Mouse (Mus musculus): Measurements from ENCODE around the gene Cd300ld2.
"Not testable (repeated sequence)": the region's sequence is repeated elsewhere in the genome, so short reads cannot be mapped to it uniquely, and the experiment has no call there.

The Cd300ld2 gene
- long read RNA-seq, experiment 1: 0 reads
- long read RNA-seq, experiment 2: 0 reads

DNA sequence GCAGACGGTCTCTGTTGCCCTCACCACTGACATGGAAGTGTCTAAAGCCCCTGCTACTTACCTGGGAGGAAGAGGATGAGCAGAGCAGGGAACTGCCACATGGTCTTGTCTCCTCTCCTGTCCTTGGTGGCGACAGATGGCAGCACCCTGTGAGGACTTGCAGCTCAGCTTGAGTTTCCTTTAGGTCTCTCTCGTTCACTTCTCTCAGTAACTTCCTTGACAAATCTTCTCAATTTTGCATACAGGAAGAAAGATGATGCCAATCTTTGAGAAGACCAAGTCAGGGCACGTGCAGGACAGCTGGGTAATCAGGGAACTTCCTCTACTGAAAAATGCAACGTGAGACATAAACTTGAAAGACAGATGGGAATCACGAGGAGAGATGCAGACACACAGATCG lies at the start of gene Cd300ld2:
Gene Cd300ld2, minus strand, starts transcription at position 101 of the 400 bp plus-strand sequence.
- intact Hi-C loops (cut with DNase I): not testable (repeated sequence)

GRCm38 (mm10) chr11:115062077-115062476 lies 46.1 kb upstream of the Cd300ld2 start, which contains the start of gene Cd300e:
Cd300e (minus strand) TSS chr11:115062177.
- intact Hi-C loops (cut with DNase I): no loop called here

GRCm38 (mm10) chr11:115059797-115060196 lies 43.8 kb upstream of the Cd300ld2 start:
- intact Hi-C loops (cut with DNase I): no loop called here

GRCm38 (mm10) chr11:115058701-115059100 lies 42.7 kb upstream of the Cd300ld2 start:
- intact Hi-C loops (cut with DNase I): no loop called here

- intact Hi-C loops (cut with DNase I): no loop called here
Observed at GRCm38 (mm10) chr11:115054537-115054936, 38.5 kb upstream of the Cd300ld2 start.

DNA sequence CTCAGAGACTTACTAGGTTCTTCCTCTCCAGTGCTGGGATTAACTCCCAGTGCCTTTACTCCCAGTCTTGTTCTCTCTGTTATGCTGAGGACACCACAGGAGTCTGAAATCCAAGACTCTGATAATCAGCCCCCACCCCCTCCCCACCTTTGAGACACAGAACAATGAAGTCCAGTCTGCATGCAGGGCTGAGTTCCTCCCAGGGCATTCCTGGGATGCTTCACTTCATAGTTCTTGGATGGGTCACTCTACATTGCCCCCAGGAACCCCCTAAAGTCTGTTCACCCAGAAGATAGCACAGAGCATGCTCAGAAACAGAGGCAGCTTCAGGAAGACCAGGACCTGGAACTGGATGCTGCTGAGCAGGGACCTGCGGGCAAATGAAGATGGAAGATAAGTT lies 37.0 kb upstream of the Cd300ld2 start:
- intact Hi-C loops (cut with DNase I): no loop called here

GRCm38 (mm10) chr11:115052206-115052605 lies 36.2 kb upstream of the Cd300ld2 start:
- intact Hi-C loops (cut with DNase I): no loop called here

DNA sequence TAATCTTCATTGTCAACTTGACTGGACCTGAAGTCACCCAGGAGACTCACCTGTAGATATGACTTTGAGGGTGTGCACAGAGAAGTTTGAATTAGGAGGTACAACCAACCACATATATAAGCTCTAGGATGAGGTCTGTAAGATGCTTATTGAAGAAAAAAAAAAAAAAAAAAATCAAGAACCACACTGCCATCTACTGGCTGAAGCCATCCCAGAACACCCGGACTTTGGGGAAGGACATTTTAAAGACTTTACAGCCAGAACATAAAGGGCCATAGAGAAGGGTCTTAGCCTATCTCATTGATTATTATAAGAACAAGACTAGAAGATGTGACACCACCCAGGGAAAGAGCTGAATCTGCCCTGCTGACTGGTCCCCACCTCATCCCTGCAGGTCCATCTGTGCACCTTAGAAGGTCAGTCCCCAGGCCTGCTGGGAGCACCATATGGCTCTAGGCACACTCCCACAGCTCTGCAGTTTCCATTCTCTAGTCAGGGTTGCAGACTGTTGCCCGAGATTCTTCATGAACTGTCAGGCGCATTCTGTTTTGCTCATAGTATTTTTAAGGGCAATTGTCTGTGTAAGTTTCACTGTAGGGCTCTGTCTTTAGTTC lies 33.4 kb upstream of the Cd300ld2 start:
- intact Hi-C loops (cut with DNase I): no loop called here

- intact Hi-C loops (cut with DNase I): no loop called here
Observed at GRCm38 (mm10) chr11:115048259-115048658, 32.3 kb upstream of the Cd300ld2 start, which contains the start of gene Cd300ld3. Cd300ld3 (minus strand) TSS chr11:115048409.

DNA sequence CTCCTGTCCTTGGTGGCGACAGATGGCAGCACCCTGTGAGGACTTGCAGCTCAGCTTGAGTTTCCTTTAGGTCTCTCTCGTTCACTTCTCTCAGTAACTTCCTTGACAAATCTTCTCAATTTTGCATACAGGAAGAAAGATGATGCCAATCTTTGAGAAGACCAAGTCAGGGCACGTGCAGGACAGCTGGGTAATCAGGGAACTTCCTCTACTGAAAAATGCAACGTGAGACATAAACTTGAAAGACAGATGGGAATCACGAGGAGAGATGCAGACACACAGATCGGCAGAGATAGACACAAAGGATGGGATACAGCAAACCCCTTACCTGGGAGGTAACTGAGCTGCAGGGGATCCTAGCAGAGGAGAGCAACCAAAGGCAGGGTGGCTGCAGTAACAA lies 21.7 kb upstream of the Cd300ld2 start, which contains the start of gene Cd300ld5:
Gene Cd300ld5, minus strand, starts transcription at position 101 of the 400 bp plus-strand sequence.
- intact Hi-C loops (cut with DNase I): not testable (repeated sequence)

DNA sequence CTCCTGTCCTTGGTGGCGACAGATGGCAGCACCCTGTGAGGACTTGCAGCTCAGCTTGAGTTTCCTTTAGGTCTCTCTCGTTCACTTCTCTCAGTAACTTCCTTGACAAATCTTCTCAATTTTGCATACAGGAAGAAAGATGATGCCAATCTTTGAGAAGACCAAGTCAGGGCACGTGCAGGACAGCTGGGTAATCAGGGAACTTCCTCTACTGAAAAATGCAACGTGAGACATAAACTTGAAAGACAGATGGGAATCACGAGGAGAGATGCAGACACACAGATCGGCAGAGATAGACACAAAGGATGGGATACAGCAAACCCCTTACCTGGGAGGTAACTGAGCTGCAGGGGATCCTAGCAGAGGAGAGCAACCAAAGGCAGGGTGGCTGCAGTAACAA lies 10.9 kb upstream of the Cd300ld2 start, which contains the start of gene Cd300ld4:
Gene Cd300ld4, minus strand, starts transcription at position 101 of the 400 bp plus-strand sequence.
- intact Hi-C loops (cut with DNase I): not testable (repeated sequence)

GRCm38 (mm10) chr11:115004070-115004469 lies 11.9 kb downstream of the Cd300ld2 start:
- intact Hi-C loops (cut with DNase I): no loop called here

DNA sequence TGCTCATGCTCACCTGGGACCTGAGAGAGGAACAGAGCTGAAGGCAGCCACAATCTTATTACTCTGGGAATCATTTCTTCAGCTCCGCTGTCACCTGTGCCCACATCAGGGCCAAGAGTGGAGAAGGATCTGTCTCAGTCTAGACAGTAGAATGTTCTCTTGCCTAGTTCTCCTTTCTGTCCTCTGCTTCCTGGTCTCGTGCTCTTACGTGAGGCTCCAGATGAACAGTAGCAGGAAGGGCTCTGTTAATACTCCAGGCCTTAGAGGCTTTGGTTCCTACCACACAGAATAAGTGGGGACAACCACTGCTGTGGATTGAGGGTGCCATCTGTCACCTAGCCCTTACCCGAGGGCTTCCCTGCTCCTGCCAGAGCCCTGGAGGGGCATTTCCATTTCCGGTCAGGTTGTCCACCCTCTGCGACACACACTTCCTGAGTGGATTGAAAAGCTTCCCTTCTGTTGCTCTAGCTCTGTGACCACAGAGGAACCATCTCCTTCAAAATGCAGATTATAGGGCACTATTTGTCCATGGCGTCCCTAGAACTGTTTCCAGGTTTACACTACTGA lies 14.4 kb downstream of the Cd300ld2 start, which contains the start of gene Cd300c2:
Gene Cd300c2, minus strand, starts transcription at position 407 of the 567 bp plus-strand sequence.
- intact Hi-C loops (cut with DNase I): no loop called here

DNA sequence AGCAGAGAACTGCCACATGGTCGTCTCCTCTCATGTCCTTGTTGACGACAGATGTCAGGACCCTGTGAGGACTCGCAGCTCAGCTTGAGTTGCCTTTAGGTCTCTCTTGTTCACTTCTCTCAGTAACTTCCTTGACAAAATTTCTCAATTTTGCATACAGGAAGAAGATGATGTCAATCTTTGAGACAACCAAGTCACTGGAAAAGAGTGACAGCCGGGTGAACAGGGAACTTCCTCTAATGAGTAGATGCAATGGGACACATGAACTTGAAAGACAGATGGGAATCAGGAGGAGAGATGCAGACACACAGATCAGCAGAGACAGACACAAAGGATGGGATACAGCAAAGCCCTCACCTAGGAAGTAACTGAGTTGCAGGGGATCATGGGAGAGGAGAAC lies 26.2 kb downstream of the Cd300ld2 start, which contains the start of gene Cd300ld:
Gene Cd300ld, minus strand, starts transcription at position 130 of the 400 bp plus-strand sequence.
- intact Hi-C loops (cut with DNase I): no loop called here

- intact Hi-C loops (cut with DNase I): no loop called here
Observed at GRCm38 (mm10) chr11:114981866-114982265, 34.1 kb downstream of the Cd300ld2 start.

DNA sequence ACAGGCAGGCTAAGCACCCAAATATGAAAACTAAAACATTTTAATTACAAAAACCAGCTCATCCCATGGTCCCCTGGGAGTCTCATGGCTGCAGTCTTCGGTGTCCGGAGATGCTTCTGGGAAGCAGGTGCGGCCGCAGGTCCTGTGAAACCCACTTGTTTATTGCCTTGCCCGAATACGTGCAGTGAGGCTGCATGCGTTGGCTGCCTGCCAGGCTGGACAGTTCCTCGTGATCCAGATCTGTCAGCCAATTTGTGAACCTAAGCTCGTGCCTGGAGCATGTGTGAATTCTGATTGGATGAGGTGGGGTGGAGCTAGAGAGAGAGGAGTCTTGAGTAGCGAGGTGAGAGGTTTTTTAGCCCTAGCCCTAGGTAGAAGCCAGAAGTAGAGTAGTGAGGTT lies 43.3 kb downstream of the Cd300ld2 start:
- intact Hi-C loops (cut with DNase I): no loop called here

GRCm38 (mm10) chr11:114968752-114969207 lies 47.2 kb downstream of the Cd300ld2 start, which contains the start of gene Cd300c:
Cd300c (minus strand) TSS chr11:114969157.
- intact Hi-C loops (cut with DNase I): no loop called here

DNA sequence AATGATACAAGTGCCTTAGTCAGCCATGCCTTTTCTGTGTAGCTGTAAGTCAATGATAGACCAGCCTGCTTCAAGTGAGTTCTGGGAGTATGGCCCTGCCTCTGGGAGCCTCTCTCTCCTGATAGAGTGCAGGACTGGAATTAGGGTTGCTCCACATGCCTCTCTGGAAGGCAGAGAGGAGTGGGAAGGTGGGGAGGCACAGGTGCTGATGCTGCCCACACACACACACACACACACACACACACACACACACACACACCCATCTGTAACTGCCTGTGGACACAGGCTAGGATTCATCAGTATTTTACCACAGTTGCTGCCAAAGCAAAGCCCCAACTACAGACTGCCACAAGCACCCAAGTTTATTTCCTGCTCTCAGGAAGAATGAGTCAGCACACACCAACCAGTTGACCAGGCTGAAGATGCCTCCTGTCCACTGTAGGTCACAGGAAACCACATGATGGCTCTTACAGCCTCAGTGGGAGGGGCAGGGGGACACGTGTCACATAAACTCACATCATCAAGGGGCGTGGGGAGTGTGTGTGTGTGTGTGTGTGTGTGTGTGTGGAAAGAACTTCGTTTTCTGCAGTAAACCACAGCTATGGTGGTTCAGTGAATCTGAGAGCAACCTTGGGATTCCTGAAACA lies 50.7 kb downstream of the Cd300ld2 start:
- intact Hi-C loops (cut with DNase I): no loop called here

DNA sequence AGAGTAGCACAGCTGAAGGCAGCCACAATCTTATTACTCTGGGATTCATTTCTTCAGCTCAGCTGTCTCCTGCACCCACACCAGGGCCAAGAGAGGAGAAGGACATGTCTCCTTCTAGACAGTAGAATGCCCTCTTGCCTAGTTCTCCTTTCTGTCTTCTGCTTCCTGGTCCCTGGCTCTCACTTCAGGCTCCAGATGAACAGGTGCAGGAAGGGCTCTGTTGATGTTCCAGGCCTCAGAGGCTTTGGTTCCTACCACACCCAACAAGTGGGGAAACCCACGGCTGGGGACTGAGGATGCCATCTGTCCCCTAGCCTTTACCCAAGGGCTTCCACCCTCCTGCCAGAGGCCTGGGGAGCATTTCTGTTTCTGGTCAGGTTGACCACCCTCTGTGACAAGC lies 55.6 kb downstream of the Cd300ld2 start:
- intact Hi-C loops (cut with DNase I): no loop called here

All from adrenal gland (tissue).